Comparison of ENCODE assay signal across 20 mouse cellular contexts in the genomic region with DNA sequence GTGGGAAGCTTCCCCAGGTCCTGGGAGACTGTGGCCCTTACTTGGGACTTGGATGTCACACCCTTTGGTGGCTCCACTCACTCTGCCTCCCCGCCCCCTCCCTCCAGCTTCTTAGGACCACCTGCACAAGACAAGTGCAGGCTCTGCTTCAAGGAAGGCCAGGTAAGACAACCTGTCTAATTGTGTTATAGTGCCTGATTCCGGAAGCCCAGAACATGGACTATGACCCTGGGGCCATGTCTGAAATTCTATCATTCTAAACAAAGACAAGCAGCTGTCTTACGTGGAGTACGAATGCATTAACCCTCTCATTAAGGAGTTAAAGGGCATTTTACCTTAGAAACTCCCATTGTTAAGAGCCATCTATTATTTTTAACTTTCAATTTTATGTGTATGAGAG. TPM values are rescaled to one million over a fixed set of nuclear protein-coding genes. Genes with fewer than 3 reads are reported as not detected.
"Had no signal": no experiment of that assay in that cellular context is flagged by ENCODE, and none has a peak within 500 bp of the region (broad histone marks: within the 10 kb centered on the region; RNA-seq: fewer than 3 reads in every experiment).

No protein-coding gene starts in this region.

- H3K9ac ChIP-seq: neural tube, embryonic 13.5 days; neural tube, embryonic 15.5 days; stomach, embryonic 15.5 days had no signal

- H3K27ac ChIP-seq: neural tube, embryonic 13.5 days; neural tube, embryonic 15.5 days; stomach, embryonic 15.5 days; stomach, postnatal 0 days had no signal

- DNase-seq: retina, postnatal 1 day; right cerebral cortex, adult 18-20 months; right cerebral cortex, postnatal 14 days; right cerebral cortex, postnatal 25 days; right cerebral cortex, postnatal 4 days; spleen, adult 18-20 months; thymus, adult 18-20 months; thymus, adult 2 months; thymus, postnatal 25 days; thymus, postnatal 36 days; thymus, postnatal 4 days had no signal

- H3K27me3 ChIP-seq: neural tube, embryonic 13.5 days; neural tube, embryonic 15.5 days; stomach, embryonic 15.5 days had no signal

- H3K4me3 ChIP-seq: neural tube, embryonic 13.5 days; neural tube, embryonic 15.5 days; stomach, embryonic 15.5 days had no signal

- H3K9me3 ChIP-seq: neural tube, embryonic 13.5 days; neural tube, embryonic 15.5 days; stomach, embryonic 15.5 days had no signal

- H3K4me2 ChIP-seq: neural tube, embryonic 13.5 days; neural tube, embryonic 15.5 days; stomach, embryonic 15.5 days had no signal

- H3K4me1 ChIP-seq: neural tube, embryonic 13.5 days; neural tube, embryonic 15.5 days; stomach, embryonic 15.5 days had no signal

RNA-seq across cellular contexts. Expression of a gene that starts 57.5 kb away (rescaled TPM):
- polyA plus RNA-seq: neural tube, embryonic 13.5 days; neural tube, embryonic 14.5 days; neural tube, embryonic 15.5 days; small intestine, adult 2 months; stomach, embryonic 14.5 days; stomach, embryonic 15.5 days; stomach, embryonic 16.5 days; stomach, postnatal 0 days; thymus, postnatal 0 days had no signal
